Mouse (Mus musculus) neural tube, embryonic 12.5 days (tissue): ENCODE results near the gene Sgf29. TPM values are rescaled to one million over a fixed set of nuclear protein-coding genes. Genes with fewer than 3 reads are reported as not detected.
"Not testable (repeated sequence)": the region's sequence is repeated elsewhere in the genome, so short reads cannot be mapped to it uniquely, and the experiment has no call there.

Experiments used
- ATAC-seq: fragments of 200-750 bp; cut with Nextera tagmentation; 2 replicates; pipeline ENCODE4 v1.8.0; 2017; ENCODE audit warnings: low read depth, mild to moderate bottlenecking, moderate TSS enrichment, moderate library complexity; ENCODE audit not compliant: low FRiP score
- H3K27ac ChIP-seq: fragments of 300-500 bp; sonication (generic); 2 replicates; pipeline ENCODE4 v1.5.1; 2016
- H3K27me3 ChIP-seq: fragments of 300-500 bp; sonication (generic); replicated peaks from 2 replicates; pipeline ENCODE4 v1.6.1; 2016; ENCODE audit warnings: mild to moderate bottlenecking
- H3K36me3 ChIP-seq: fragments of 300-500 bp; sonication (generic); 2 replicates; pipeline ENCODE4 v1.6.1; 2016; ENCODE audit warnings: mild to moderate bottlenecking
- H3K4me1 ChIP-seq: fragments of 300-500 bp; sonication (generic); 2 replicates; pipeline ENCODE4 v1.6.1; 2016
- H3K4me2 ChIP-seq: fragments of 300-500 bp; sonication (generic); replicated peaks from 2 replicates; pipeline ENCODE4 v1.6.1; 2016; ENCODE audit warnings: mild to moderate bottlenecking
- H3K4me3 ChIP-seq: fragments of 300-500 bp; sonication (generic); 2 replicates; pipeline ENCODE4 v1.5.1; 2016
- H3K9ac ChIP-seq: fragments of 300-500 bp; sonication (generic); 2 replicates; pipeline ENCODE4 v1.6.1; 2016; ENCODE audit warnings: mild to moderate bottlenecking
- H3K9me3 ChIP-seq: fragments of 300-500 bp; sonication (generic); 2 replicates; pipeline ENCODE4 v1.6.1; 2016; ENCODE audit warnings: mild to moderate bottlenecking
- WGBS: fragments of 180-500 bp; shearing (Covaris S2); methylation state at CpG from one replicate; pipeline ENCODE4 v1.1.7; 2016; 5-methylcytosine and 5-hydroxymethylcytosine counted together
- polyA plus RNA-seq: library from polyadenylated mRNA; unstranded; fragments of >200 nt; fragmentation: Nextera tagmentation; extraction: Ambion mirVana; gene quantifications from 2 replicates; pipeline ENCODE4 v1.2.1, GENCODE M21; 2016

The Sgf29 gene
- polyA plus RNA-seq, 1 experiment from 2014 or later: 53.2 TPM

DNA sequence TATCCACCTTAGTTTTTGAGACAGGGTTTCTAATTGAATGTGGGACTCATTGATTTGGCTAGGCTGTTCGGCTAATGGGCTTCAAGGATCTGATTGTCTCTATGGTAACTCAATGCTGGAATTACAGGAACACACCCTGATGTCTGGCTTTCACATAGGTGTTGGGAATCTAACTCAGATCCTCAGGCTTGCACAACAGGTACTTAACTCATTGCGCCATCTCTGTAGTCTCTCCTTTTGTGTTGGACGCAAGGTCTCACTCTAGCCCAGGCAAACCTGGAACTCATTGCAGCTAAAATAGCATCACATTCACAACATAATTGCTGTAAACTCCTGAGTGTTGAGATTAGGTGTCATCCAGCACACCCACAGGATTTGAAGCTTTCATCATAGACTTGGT is 21.0 kb downstream of the Sgf29 start:
- 96% methylated on average over 3 of the region's 3 CpGs for WGBS
- peaks cover 49% of the 10 kb centered on the region for H3K36me3 ChIP-seq

DNA sequence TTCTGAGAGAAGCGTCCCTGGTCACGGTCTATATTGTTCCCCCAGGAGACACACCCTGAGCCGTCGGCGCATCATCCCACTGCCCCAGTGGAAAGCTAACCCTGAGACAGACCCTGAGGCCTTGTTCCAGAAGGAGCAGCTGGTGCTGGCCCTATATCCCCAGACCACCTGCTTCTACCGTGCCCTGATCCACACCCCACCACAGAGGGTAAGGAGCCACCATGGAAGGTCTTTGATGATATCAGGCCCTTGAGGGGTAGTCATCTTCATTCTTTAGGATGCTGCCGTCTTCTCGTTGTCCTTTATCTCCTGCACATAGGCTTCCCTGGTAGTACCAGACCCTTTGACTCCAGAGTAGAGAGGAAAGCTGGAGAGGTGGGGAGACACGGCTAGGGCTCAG is 23.0 kb downstream of the Sgf29 start:
- Histone ChIP-seq H3K4me2 (no peak overlapping the region), H3K27me3 (no peaks in the 10 kb centered on the region), H3K36me3 (peaks cover 34% of the 10 kb centered on the region), H3K9ac (no peak overlapping the region), H3K4me3 (no peak overlapping the region), H3K4me1 (no peaks in the 10 kb centered on the region), H3K9me3 (no peaks in the 10 kb centered on the region), H3K27ac (no peak overlapping the region)
- WGBS: 94% methylated on average over 9 of the region's 9 CpGs
- no peak for ATAC-seq

More for the DNA sequence above, 21.0 kb downstream of the Sgf29 start:
- Histone ChIP-seq H3K27me3 (no peaks in the 10 kb centered on the region), H3K4me2 (no peak overlapping the region), H3K4me1 (no peaks in the 10 kb centered on the region), H3K4me3 (no peak overlapping the region), H3K9ac (no peak overlapping the region), H3K27ac (no peak overlapping the region), H3K9me3 (no peaks in the 10 kb centered on the region)
- no peak for ATAC-seq

DNA sequence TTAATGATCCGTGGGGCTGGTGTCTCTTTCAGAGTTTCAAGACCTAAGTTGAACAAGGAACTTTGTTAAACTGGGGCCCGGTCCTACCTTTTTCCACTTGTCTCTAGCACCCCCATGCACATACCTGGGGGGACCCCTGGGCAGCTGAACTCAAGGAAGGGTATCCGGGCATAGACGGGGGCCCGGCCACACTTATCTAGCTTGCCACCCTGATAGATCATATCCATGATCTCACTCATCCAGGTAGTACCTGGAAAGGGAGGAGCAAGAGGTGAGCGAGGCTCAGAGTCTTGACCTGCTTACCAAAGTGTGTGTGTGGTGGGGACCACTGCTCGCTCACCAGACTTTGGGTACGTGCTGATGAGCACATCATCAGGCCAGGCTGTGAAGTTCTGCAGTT is 26.0 kb downstream of the Sgf29 start:
- WGBS: 93% methylated on average over 8 of the region's 8 CpGs
- Histone ChIP-seq H3K27me3 (no peaks in the 10 kb centered on the region), H3K9me3 (no peaks in the 10 kb centered on the region), H3K4me2 (no peak overlapping the region), H3K4me3 (no peak overlapping the region), H3K27ac (no peak overlapping the region), H3K4me1 (no peaks in the 10 kb centered on the region), H3K9ac (no peak overlapping the region), H3K36me3 (peaks cover 27% of the 10 kb centered on the region)
- ATAC-seq: no peak

DNA sequence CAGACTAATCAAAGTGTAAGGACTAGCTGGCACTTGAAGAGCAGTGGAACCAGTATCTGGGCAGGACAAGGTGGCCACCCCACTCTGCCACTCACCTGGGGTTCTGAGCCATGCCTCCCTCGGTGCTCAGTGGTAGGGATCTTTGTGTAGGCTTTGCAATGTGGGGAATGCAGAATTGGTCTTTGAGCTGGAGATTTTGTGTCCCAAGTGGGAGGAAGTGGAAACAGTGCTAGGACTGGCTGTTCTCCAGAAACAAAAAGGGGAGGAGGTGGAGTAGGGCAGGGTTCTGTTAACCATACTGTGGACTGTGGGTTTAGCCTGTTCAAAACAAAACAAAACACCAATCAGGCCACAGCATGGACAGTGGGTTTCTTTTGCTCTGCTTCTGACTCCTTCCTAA is 27.1 kb downstream of the Sgf29 start, which contains the start of gene Sult1a1:
Gene Sult1a1, minus strand, starts transcription at position 226 of the 400 bp plus-strand sequence.
- Histone ChIP-seq H3K9ac (no peak within 1 kb of the TSS), H3K4me3 (no peak within 1 kb of the TSS), H3K4me2 (no peak within 1 kb of the TSS), H3K9me3 (no peaks in the 10 kb centered on the region), H3K27ac (no peak within 1 kb of the TSS), H3K36me3 (peaks cover 25% of the 10 kb centered on the region), H3K4me1 (no peaks in the 10 kb centered on the region), H3K27me3 (no peaks in the 10 kb centered on the region)
- 86% methylated on average over 1 of the region's 1 CpGs for WGBS
- ATAC-seq: no peak

DNA sequence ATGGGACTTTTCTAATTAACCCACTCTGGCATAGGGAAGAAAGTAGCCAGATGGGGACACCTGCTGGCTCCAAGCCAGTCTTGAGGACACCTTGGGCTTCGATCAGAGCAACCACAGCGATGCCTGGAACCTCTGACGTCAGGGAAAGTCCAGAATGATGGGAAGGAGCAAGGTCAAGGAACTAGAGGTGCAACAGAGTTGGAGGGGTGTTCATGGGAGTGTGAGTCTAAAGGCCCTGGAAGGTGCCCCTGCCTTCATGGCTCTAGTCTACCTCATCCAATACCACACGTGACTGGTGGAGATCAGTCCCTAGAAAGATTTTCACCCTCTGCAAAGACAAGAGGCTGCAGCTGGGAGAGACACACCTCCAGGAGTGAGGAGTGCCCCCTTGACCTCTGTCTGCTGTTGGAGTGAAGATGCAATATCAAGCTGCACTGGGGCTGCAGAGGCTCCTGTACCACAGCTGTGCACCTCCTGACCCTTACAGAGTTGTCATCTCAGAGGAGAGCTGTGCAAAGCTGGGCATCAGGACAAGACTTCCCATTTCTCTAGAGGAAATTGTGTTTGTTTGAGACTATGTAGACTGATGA is 27.6 kb downstream of the Sgf29 start:
- 85% methylated on average over 4 of the region's 4 CpGs for WGBS
- no peaks in the 10 kb centered on the region for H3K9me3 ChIP-seq
- H3K27ac ChIP-seq: no peak overlapping the region
- no peaks in the 10 kb centered on the region for H3K4me1 ChIP-seq
- H3K27me3 ChIP-seq: no peaks in the 10 kb centered on the region
- no peak overlapping the region for H3K9ac ChIP-seq
- H3K4me2 ChIP-seq: no peak overlapping the region
- H3K4me3 ChIP-seq: no peak overlapping the region
- ATAC-seq: no peak
- peaks cover 20% of the 10 kb centered on the region for H3K36me3 ChIP-seq

DNA sequence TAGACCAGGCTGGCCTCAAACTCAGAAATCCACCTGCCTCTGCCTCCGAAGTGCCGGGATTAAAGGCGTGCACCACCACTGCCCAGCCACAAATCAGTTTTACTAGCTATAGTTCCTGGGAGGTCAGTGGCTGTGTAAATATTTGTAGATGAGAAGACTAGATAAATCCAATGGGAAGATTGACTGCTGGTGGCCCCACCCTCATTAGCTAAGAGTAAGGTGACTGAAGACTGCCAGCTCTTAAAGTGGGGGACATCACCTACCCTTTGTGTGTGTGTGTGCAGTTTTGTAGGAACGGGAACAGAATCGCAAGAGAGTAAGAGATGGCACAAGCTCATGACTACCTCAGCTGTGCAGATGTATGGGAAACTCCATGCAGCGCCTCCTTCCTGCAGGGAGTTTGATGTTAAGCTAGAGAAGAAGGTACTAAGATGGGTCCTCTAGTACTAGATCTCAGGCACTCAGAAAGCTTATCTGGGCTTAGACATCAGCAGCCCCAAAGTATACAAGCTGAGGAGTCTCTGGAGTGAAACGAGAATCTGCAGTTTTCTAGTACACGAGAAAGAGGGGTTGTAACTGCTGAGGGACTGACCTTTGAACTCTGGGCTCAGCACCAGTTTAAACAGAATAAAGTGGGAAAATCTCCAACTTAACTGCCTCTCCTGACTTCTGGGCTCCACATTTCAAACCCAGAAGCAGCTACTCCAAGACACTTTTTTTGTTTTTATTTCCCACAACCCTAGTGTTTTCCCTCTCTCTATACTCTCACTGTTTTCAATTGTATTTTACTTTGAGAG is 29.6 kb downstream of the Sgf29 start:
- Histone ChIP-seq H3K27ac (no peak overlapping the region), H3K4me3 (no peak overlapping the region), H3K4me1 (no peaks in the 10 kb centered on the region), H3K4me2 (no peak overlapping the region), H3K36me3 (peaks cover 3% of the 10 kb centered on the region; the same call in 1 of the 2 replicates), H3K27me3 (no peaks in the 10 kb centered on the region), H3K9me3 (no peaks in the 10 kb centered on the region), H3K9ac (no peak overlapping the region)
- WGBS: 88% methylated on average over 8 of the region's 8 CpGs
- ATAC-seq: no peak

DNA sequence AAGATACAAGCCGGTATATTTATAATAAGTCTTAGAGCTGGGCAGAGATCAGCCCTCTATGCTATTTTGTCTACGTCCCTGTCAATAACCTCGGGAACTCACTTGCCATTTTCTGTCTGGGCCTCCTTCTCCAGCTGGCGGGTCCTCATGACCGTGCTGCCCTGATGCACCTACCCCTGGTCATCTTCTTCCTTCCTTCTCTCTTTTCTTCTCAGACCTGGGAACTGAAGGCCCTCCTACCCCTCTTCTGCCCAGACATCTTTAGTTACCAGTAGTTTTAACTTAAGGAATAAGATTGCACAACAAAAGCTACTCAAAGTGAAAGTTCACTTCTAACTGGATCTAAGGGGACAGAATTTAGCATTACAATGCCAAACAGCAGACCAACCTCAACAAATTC is 30.6 kb downstream of the Sgf29 start:
- Histone ChIP-seq H3K27me3 (no peaks in the 10 kb centered on the region), H3K4me1 (no peaks in the 10 kb centered on the region), H3K4me3 (no peak overlapping the region), H3K4me2 (no peak overlapping the region), H3K9ac (no peak overlapping the region), H3K36me3 (peaks cover 3% of the 10 kb centered on the region; the same call in 1 of the 2 replicates), H3K9me3 (no peaks in the 10 kb centered on the region), H3K27ac (no peak overlapping the region)
- 94% methylated on average over 5 of the region's 5 CpGs for WGBS
- ATAC-seq: no peak

DNA sequence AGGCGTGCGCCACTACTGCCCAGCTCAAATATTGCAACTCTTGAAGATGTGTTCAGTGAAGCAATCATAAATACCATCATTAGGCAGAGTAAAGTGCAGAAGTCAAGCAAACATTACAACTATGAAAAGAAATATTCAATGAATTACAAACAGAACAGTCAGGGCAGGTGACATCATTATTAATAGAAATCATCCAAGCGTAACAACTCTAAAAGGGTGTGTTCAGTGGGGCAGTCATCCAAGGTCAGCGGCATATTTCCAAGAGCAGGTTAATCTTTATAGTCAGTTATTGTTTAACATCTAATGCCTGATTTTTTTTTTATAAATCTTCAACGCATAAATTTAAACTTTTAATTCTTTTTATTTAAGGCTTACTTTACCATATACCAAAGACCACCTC is 32.1 kb downstream of the Sgf29 start:
- Histone ChIP-seq H3K36me3 (no peaks in the 10 kb centered on the region; the same call in 1 of the 2 replicates), H3K27me3 (no peaks in the 10 kb centered on the region), H3K4me3 (no peak overlapping the region), H3K27ac (no peak overlapping the region), H3K9me3 (no peaks in the 10 kb centered on the region), H3K4me1 (no peaks in the 10 kb centered on the region), H3K9ac (no peak overlapping the region), H3K4me2 (no peak overlapping the region)
- ATAC-seq: no peak
- WGBS: 96% methylated on average over 5 of the region's 5 CpGs

DNA sequence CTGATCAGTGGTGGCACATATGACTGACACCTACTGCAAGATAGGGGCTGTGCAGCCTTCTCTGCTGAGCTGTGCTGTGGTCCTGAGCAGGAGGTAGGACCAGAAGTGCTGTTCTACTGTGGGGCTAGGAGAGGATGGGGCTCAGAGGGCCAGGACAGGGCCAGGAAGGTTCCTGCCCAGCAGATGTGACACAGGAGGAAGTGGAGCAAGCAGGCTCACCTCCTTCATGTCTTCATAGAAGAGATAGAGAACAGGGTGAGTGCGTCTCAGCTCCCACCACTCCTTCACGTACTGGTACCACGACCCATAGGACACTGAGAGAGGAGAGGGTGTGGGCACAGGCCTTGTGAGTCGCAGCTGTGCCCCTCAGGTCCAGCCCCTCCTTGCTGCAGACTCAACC is 39.0 kb downstream of the Sgf29 start:
- H3K36me3 ChIP-seq: peaks cover 25% of the 10 kb centered on the region
- H3K4me3 ChIP-seq, ATAC-seq, H3K27me3 ChIP-seq, H3K4me2 ChIP-seq, H3K27ac ChIP-seq, H3K4me1 ChIP-seq, H3K9me3 ChIP-seq, H3K9ac ChIP-seq: not testable (repeated sequence)
- WGBS: 84% methylated on average over 4 of the region's 4 CpGs

DNA sequence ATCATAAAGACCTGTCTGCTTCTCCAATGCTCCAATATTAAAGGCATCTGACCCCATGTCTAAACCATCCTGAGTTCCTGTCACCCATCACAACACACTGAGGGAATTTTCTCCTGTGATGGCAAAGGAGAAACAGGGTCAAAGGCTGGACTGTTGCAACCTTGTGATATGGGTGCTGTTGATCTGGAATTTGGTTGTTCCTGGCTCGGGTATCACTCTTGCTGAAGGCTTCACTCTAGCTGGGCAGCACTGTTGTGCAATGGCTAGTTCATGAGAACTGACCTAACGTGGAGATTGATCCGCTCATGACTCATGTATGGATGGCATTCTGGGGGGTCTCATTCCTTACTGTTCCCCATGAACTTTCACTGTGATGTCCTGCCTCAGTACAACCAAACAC is 39.9 kb downstream of the Sgf29 start:
- Histone ChIP-seq H3K4me2 (no peak overlapping the region), H3K27me3 (no peaks in the 10 kb centered on the region), H3K27ac (no peak overlapping the region), H3K36me3 (peaks cover 25% of the 10 kb centered on the region), H3K4me3 (no peak overlapping the region), H3K9me3 (no peaks in the 10 kb centered on the region), H3K4me1 (peaks cover 6% of the 10 kb centered on the region; the same call in 1 of the 2 replicates), H3K9ac (no peak overlapping the region)
- ATAC-seq: no peak
- WGBS: 86% methylated on average over 3 of the region's 3 CpGs

DNA sequence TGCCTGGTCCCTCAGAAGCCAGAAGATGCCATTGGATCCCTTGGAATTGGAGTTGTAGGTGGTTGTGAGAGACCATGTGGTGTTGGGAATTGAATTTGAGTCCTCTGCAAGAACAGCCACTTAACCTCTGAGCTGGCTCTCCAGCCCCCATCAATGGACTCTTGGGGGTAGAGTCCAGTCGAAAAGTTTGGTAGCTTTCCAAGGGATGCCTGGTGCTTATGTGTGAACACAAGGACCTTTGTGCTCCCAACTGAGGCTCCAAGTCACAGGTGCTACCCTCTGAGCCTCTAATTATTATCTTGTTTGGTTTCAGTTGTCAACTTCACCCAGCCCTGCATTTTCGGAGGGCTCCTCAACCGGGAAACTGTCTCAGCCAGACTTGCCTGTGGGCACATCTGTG is 41.6 kb downstream of the Sgf29 start:
- Histone ChIP-seq H3K4me3 (no peak overlapping the region), H3K36me3 (peaks cover 25% of the 10 kb centered on the region), H3K4me1 (peaks cover 12% of the 10 kb centered on the region; the same call in 1 of the 2 replicates), H3K27me3 (no peaks in the 10 kb centered on the region), H3K4me2 (no peak overlapping the region), H3K9me3 (no peaks in the 10 kb centered on the region), H3K27ac (no peak overlapping the region), H3K9ac (no peak overlapping the region)
- no peak for ATAC-seq
- 83% methylated on average over 3 of the region's 3 CpGs for WGBS

DNA sequence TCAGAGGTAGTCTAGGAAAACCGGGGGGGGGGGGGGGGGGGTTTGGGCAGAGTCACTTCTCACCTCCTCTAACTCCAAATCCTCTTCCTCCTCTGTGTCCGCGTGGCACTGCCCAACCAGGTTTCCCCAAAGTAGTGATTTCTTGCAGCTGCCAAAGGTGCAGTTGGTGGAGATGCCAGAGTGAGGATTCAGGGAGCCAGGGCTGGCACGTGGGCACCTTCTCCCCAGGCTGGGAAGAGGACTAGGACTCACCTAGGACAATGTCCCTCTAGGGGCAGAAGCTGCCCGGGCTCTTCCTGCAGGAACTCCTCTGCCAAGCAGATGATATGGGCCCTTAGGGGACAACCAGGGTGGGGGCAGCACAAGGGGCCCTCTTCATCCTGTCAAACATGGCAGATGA is 42.6 kb downstream of the Sgf29 start:
- Histone ChIP-seq H3K4me2 (no peak overlapping the region), H3K27ac (no peak overlapping the region), H3K27me3 (no peaks in the 10 kb centered on the region), H3K4me1 (peaks cover 18% of the 10 kb centered on the region), H3K9me3 (no peaks in the 10 kb centered on the region), H3K36me3 (peaks cover 25% of the 10 kb centered on the region), H3K9ac (no peak overlapping the region), H3K4me3 (no peak overlapping the region)
- ATAC-seq: no peak
- WGBS: 77% methylated on average over 5 of the region's 5 CpGs

DNA sequence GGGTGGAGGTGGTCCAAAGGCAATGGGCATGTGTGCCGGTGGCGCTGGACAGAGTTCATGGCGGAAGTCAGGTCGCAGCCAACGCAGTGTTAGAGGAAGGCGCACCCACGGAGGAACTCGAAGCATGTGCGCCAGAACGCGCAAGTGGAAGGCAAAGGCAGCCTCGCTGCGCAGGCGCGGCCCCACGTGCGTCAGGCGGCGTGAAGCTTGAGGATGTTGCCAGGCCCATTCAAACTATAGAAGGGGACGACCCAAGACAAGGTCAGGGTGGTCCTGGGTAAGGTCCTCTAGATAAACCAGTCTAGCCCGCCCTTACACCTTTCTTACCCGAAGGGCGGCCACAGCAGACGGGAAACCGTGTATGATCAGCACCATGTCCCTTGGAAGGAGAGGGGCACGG is 43.3 kb downstream of the Sgf29 start:
- no peak for ATAC-seq
- Histone ChIP-seq H3K36me3 (peaks cover 25% of the 10 kb centered on the region), H3K9ac (no peak overlapping the region), H3K4me2 (no peak overlapping the region), H3K4me1 (peaks cover 26% of the 10 kb centered on the region), H3K27me3 (no peaks in the 10 kb centered on the region), H3K4me3 (no peak overlapping the region), H3K27ac (no peak overlapping the region), H3K9me3 (no peaks in the 10 kb centered on the region)
- WGBS: 96% methylated on average over 26 of the region's 26 CpGs
